Comparison of ENCODE assay signal across 15 mouse cellular contexts in the genomic region with DNA sequence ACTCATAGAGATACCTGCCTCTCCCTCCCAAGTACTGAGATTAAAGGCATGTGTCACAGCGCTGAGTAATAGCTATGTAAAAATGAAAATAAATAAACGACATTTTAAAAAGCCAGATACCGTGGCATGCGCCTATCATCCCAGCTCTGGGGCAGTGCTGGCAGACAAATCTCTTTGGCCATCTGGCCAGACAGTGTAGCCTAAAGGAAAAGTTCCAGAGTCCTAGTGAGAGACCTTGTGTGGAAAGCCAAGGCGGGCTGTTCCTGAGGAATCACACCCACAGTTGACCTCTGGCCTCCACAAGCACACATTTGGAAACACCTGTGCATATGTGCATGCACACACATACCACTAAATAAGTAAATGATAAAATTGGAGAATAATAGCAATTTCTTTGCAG. TPM values are rescaled to one million over a fixed set of nuclear protein-coding genes. Genes with fewer than 3 reads are reported as not detected.
A peak's percentile ranks its signal among the peaks of the same experiment; 100 is the strongest.
DNase-seq lines count a peak whose midpoint lies in the region; ATAC-seq and TF ChIP-seq lines count a peak whose summit lies in the region.
"Had no signal": no experiment of that assay in that cellular context is flagged by ENCODE, and none has a peak within 500 bp of the region (broad histone marks: within the 10 kb centered on the region; RNA-seq: fewer than 3 reads in every experiment).

No protein-coding gene starts in this region.

- ATAC-seq in forebrain, embryonic 13.5 days: peak; percentile 46; the same call in 1 of the 2 replicates
- ATAC-seq in neural tube, embryonic 14.5 days (ENCODE audit: low read depth): peak; percentile 38; the same call in 1 of the 2 replicates

- H3K4me1 ChIP-seq in forebrain, embryonic 13.5 days: peaks cover 15% of the 10 kb centered on the region
- no peaks in the 10 kb centered on the region for H3K4me1 ChIP-seq in neural tube, embryonic 14.5 days (ENCODE audit: control insufficient read depth, insufficient read depth, low read length)
- H3K4me1 ChIP-seq: heart, embryonic 15.5 days; lung, embryonic 15.5 days had no signal

- H3K9me3 ChIP-seq in forebrain, embryonic 13.5 days (replicated peaks): no peaks in the 10 kb centered on the region
- no peaks in the 10 kb centered on the region for H3K9me3 ChIP-seq in neural tube, embryonic 14.5 days (ENCODE audit: control insufficient read depth, low read length)
- H3K9me3 ChIP-seq: heart, embryonic 15.5 days; lung, embryonic 15.5 days; midbrain, embryonic 12.5 days; stomach, embryonic 15.5 days had no signal

- peaks cover 17% of the 10 kb centered on the region for H3K27me3 ChIP-seq in forebrain, embryonic 13.5 days
- H3K27me3 ChIP-seq in neural tube, embryonic 14.5 days (ENCODE audit: control insufficient read depth, insufficient read depth, low read length): no peaks in the 10 kb centered on the region
- H3K27me3 ChIP-seq: stomach, embryonic 15.5 days had no signal

- WGBS in forebrain, embryonic 13.5 days: 85% methylated on average over 5 of the region's 5 CpGs
- WGBS in neural tube, embryonic 14.5 days: 87% methylated on average over 5 of the region's 5 CpGs

- no peak for DNase-seq in left cerebral cortex, adult 2 months (ENCODE audit: extremely low spot score in 1 of 2, low spot score in 2 of 2)
- no peak for DNase-seq in left cerebral cortex, postnatal 36 days (ENCODE audit: low spot score in 2 of 2)
- peak; percentile 67 for DNase-seq in cerebellum, adult 8-10 months
- no peak for DNase-seq in adipocyte (ENCODE audit: low spot score)
- no peak for DNase-seq in embryo, embryonic 10.5 days (ENCODE audit: low spot score)
- DNase-seq: gastrocnemius, postnatal 36 days; kidney, adult 11 months; kidney, postnatal 25 days; thymus, postnatal 25 days had no signal

- H3K36me3 ChIP-seq in forebrain, embryonic 13.5 days (ENCODE audit: poor library complexity, severe bottlenecking): no peaks in the 10 kb centered on the region
- no peaks in the 10 kb centered on the region for H3K36me3 ChIP-seq in neural tube, embryonic 14.5 days (ENCODE audit: control insufficient read depth, insufficient read depth, low read length)
- H3K36me3 ChIP-seq: heart, embryonic 15.5 days; lung, embryonic 15.5 days; midbrain, embryonic 12.5 days; stomach, embryonic 15.5 days had no signal

- intact Hi-C loops in left cerebral cortex, adult 2 months (cut with DNase I): loop anchor here (5.0 kb wide), 3 partner anchors 267 to 542 kb away; no protein-coding TSS in a partner anchor
- intact Hi-C loops in left cerebral cortex, postnatal 36 days (cut with DNase I): loop anchor here (5.0 to 10.0 kb wide), 3 partner anchors 102 to 545 kb away; a partner anchor contains a TSS

- peak overlapping the region; percentile 25; the same call in 1 of the 2 replicates for H3K27ac ChIP-seq in left cerebral cortex, adult 2 months
- H3K27ac ChIP-seq in forebrain, embryonic 13.5 days: peak overlapping the region; percentile 83
- no peak overlapping the region for H3K27ac ChIP-seq in neural tube, embryonic 14.5 days (ENCODE audit: low read depth, low read length)
- H3K27ac ChIP-seq: heart, embryonic 15.5 days; lung, embryonic 15.5 days; stomach, embryonic 15.5 days had no signal

- no peak overlapping the region for H3K9ac ChIP-seq in forebrain, embryonic 13.5 days
- H3K9ac ChIP-seq in neural tube, embryonic 14.5 days (replicated peaks; ENCODE audit: low read depth, low read length): no peak overlapping the region
- H3K9ac ChIP-seq: heart, embryonic 15.5 days; lung, embryonic 15.5 days; midbrain, embryonic 12.5 days; stomach, embryonic 15.5 days had no signal

- no peak overlapping the region; the same call in 1 of the 2 replicates for H3K4me2 ChIP-seq in forebrain, embryonic 13.5 days
- no peak overlapping the region for H3K4me2 ChIP-seq in neural tube, embryonic 14.5 days (ENCODE audit: low read depth, low read length)
- H3K4me2 ChIP-seq: heart, embryonic 15.5 days; lung, embryonic 15.5 days; midbrain, embryonic 12.5 days; stomach, embryonic 15.5 days had no signal

- no peak overlapping the region for H3K4me3 ChIP-seq in left cerebral cortex, adult 2 months
- H3K4me3 ChIP-seq in forebrain, embryonic 13.5 days: no peak overlapping the region
- no peak overlapping the region for H3K4me3 ChIP-seq in neural tube, embryonic 14.5 days (ENCODE audit: low read depth, low read length)
- H3K4me3 ChIP-seq: heart, embryonic 15.5 days; lung, embryonic 15.5 days; midbrain, embryonic 12.5 days; stomach, embryonic 15.5 days had no signal

- TF ChIP-seq CTCF in left cerebral cortex, adult 2 months (IDR thresholded peaks at IDR 0.05): no peak

RNA-seq across cellular contexts. Expression of a gene that starts 22.0 kb away (rescaled TPM):
- total RNA-seq in left cerebral cortex, adult 2 months (2021): 10 to 100 TPM; 20.3 to 44.5 TPM
- total RNA-seq in left cerebral cortex, postnatal 36 days (2021): 10 to 100 TPM; 30.8 to 65.3 TPM
- polyA plus RNA-seq in forebrain, embryonic 13.5 days (2015; fragmentation: Nextera tagmentation; extraction: Ambion mirVana): 3.0 and 3.5 TPM in 2 replicates
- 7.1 and 16.1 TPM in 2 replicates for polyA plus RNA-seq in neural tube, embryonic 14.5 days (2014; fragmentation: Nextera tagmentation; extraction: Ambion mirVana)
- total RNA-seq: gastrocnemius, postnatal 36 days had no signal

RNA-seq across cellular contexts. Expression of a gene that starts 42.7 kb away (rescaled TPM):
- 10 to 100 TPM; 45.0 to 47.7 TPM for total RNA-seq in left cerebral cortex, adult 2 months (2021)
- 10 to 100 TPM; 47.6 to 48.0 TPM for total RNA-seq in left cerebral cortex, postnatal 36 days (2021)
- polyA plus RNA-seq in forebrain, embryonic 13.5 days (2015; fragmentation: Nextera tagmentation; extraction: Ambion mirVana): 16.3 and 16.8 TPM in 2 replicates
- 23.0 and 23.2 TPM in 2 replicates for polyA plus RNA-seq in neural tube, embryonic 14.5 days (2014; fragmentation: Nextera tagmentation; extraction: Ambion mirVana)
